Mouse (Mus musculus): ENCODE measurements at regions not wholly inside any gene's neighbourhood (a gene's known extent, or its start where the extent isn't known, plus 50 kb on each side); places are given as distances from the start of the nearest gene placed in this dataset.

DNA sequence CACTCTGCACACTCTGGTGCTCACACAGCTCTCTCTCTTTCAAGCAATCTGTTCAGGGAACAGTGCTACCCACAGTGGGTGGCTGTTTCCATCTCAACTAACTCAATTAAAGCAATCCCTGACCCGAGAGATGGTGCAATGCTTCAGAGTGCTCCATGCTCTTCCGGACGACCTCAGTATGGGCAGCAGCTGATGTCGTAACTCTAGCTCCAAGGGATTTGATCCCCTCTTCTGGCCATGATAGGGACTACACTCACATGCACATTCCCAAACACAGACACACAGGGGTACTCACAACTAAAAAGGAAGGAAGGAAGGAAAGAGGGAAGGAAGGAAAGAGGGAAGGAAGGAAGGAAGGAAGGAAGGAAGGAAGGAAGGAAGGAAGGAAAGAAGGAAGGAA is 118.2 kb upstream of the Zfp706 start:
- no peak overlapping the region for H3K27ac ChIP-seq (ENCODE audit: insufficient read depth, low read depth)
- no peaks in the 10 kb centered on the region for H3K79me2 ChIP-seq (replicated peaks; ENCODE audit: control insufficient read depth, extremely low read depth, insufficient read depth, poor library complexity, severe bottlenecking)
- no peaks in the 10 kb centered on the region for H3K27me3 ChIP-seq (replicated peaks)
- in situ Hi-C loops (cut with MboI; ENCODE audit: low pct_ligation_motif_present, low pct_unique_long_range_greater_than_20kb, low sequenced_read_pairs): no loop called here
- no peak for TF ChIP-seq NRF1 (IDR thresholded peaks at IDR 0.05; ENCODE audit: low read depth, low read length)
- TF ChIP-seq ZMIZ1 (IDR thresholded peaks at IDR 0.05; ENCODE audit: low read depth, low read length): no peak
- no peak for TF ChIP-seq USF2 (conservative IDR thresholded peaks at IDR 0.05; ENCODE audit: low read depth, low read length)
- no peak for TF ChIP-seq RCOR1 (conservative IDR thresholded peaks at IDR 0.05; ENCODE audit: low read depth, low read length)
- no peak for TF ChIP-seq UBTF (IDR thresholded peaks at IDR 0.05; ENCODE audit: low read depth, low read length)
- no peak for TF ChIP-seq ZKSCAN1 (IDR thresholded peaks at IDR 0.05; ENCODE audit: borderline replicate concordance, low read depth, low read length)
- TF ChIP-seq NELFE (IDR thresholded peaks at IDR 0.05; ENCODE audit: low read depth, low read length): no peak
- TF ChIP-seq ELF1 (IDR thresholded peaks at IDR 0.05; ENCODE audit: low read depth, low read length): no peak
- no peak for TF ChIP-seq JUN (IDR thresholded peaks at IDR 0.05; ENCODE audit: insufficient read depth, low read depth, low read length)
- no peak for TF ChIP-seq MAZ (IDR thresholded peaks at IDR 0.05; ENCODE audit: low read depth, low read length)
- TF ChIP-seq EP300 (IDR thresholded peaks at IDR 0.05; ENCODE audit: low read length): no peak
- no peak for TF ChIP-seq BHLHE40 (IDR thresholded peaks at IDR 0.05; ENCODE audit: low read depth, low read length)
- TF ChIP-seq TCF12 (IDR thresholded peaks at IDR 0.05; ENCODE audit: low read depth, low read length): no peak
- TF ChIP-seq USF1 (IDR thresholded peaks at IDR 0.05; ENCODE audit: low read depth, low read length): no peak
- TF ChIP-seq MAX (IDR thresholded peaks at IDR 0.05; ENCODE audit: low read length): no peak
- no peak for TF ChIP-seq KAT2A (IDR thresholded peaks at IDR 0.05; ENCODE audit: insufficient replicate concordance, low read length)
- TF ChIP-seq CHD1 (IDR thresholded peaks at IDR 0.05; ENCODE audit: low read depth, low read length): no peak
- no peaks in the 10 kb centered on the region for H3K9me3 ChIP-seq (replicated peaks; ENCODE audit: low read length)
- H3K4me3 ChIP-seq (replicated peaks in 1 of 3; ENCODE audit: low read depth in 2 of 3, low read length in 2 of 3, poor library complexity in 1 of 3): no peak overlapping the region
- dilution Hi-C loops (cut with MboI; ENCODE audit: extremely low pct_ligation_motif_present, extremely low pct_unique_long_range_greater_than_20kb, low sequenced_read_pairs): no loop called here
- H3K9ac ChIP-seq (ENCODE audit: insufficient read depth, low read depth): no peak overlapping the region
- no peak for DNase-seq (ENCODE audit: extremely low read depth)
- peaks cover under 1 to 6% of the 10 kb centered on the region in 2 experiments; a peak in 2 of 4 replicates for H3K4me1 ChIP-seq (ENCODE audit: control insufficient read depth in 1 of 2, insufficient read depth in 2 of 2)
- no peak overlapping the region for H3K4me2 ChIP-seq (ENCODE audit: insufficient read depth, low read depth, poor library complexity, severe bottlenecking)
- no peaks in the 10 kb centered on the region for H3K36me3 ChIP-seq (replicated peaks in 1 of 2; ENCODE audit: control insufficient read depth in 1 of 2, insufficient read depth in 1 of 2, low read length in 1 of 2)

GRCm38 (mm10) chr15:37124951-37125350 is 117.4 kb upstream of the Zfp706 start:
- DNase-seq (ENCODE audit: extremely low read depth): no peak
- Histone ChIP-seq H3K27ac (ENCODE audit: insufficient read depth, low read depth) (no peak overlapping the region), H3K4me2 (ENCODE audit: insufficient read depth, low read depth, poor library complexity, severe bottlenecking) (no peak overlapping the region), H3K4me3 (replicated peaks in 1 of 3; ENCODE audit: low read depth in 2 of 3, low read length in 2 of 3, poor library complexity in 1 of 3) (no peak overlapping the region), H3K9me3 (replicated peaks; ENCODE audit: low read length) (no peaks in the 10 kb centered on the region), H3K36me3 (replicated peaks in 1 of 2; ENCODE audit: control insufficient read depth in 1 of 2, insufficient read depth in 1 of 2, low read length in 1 of 2) (no peaks in the 10 kb centered on the region), H3K79me2 (replicated peaks; ENCODE audit: control insufficient read depth, extremely low read depth, insufficient read depth, poor library complexity, severe bottlenecking) (no peaks in the 10 kb centered on the region), H3K27me3 (replicated peaks) (no peaks in the 10 kb centered on the region), H3K9ac (ENCODE audit: insufficient read depth, low read depth) (no peak overlapping the region), H3K4me1 (ENCODE audit: control insufficient read depth in 1 of 2, insufficient read depth in 2 of 2) (peaks cover 8 to 10% of the 10 kb centered on the region in 2 experiments; a peak in 3 of 4 replicates)
- in situ Hi-C loops (cut with MboI; ENCODE audit: low pct_ligation_motif_present, low pct_unique_long_range_greater_than_20kb, low sequenced_read_pairs): loop anchor here (25.0 kb wide), 1 partner anchor 787 kb away; no protein-coding TSS in a partner anchor
- dilution Hi-C loops (cut with MboI; ENCODE audit: extremely low pct_ligation_motif_present, extremely low pct_unique_long_range_greater_than_20kb, low sequenced_read_pairs): no loop called here
- TF ChIP-seq ZKSCAN1 (IDR thresholded peaks at IDR 0.05; ENCODE audit: borderline replicate concordance, low read depth, low read length): no peak
- TF ChIP-seq EP300 (IDR thresholded peaks at IDR 0.05; ENCODE audit: low read length): no peak
- TF ChIP-seq JUND (conservative IDR thresholded peaks at IDR 0.05; ENCODE audit: low read depth, low read length): no peak
- no peak for TF ChIP-seq PAX5 (IDR thresholded peaks at IDR 0.05; ENCODE audit: low read length)
- no peak for TF ChIP-seq RCOR1 (conservative IDR thresholded peaks at IDR 0.05; ENCODE audit: low read depth, low read length)
- no peak for TF ChIP-seq TCF12 (IDR thresholded peaks at IDR 0.05; ENCODE audit: low read depth, low read length)
- no peak for TF ChIP-seq USF2 (conservative IDR thresholded peaks at IDR 0.05; ENCODE audit: low read depth, low read length)
- no peak for TF ChIP-seq CHD1 (IDR thresholded peaks at IDR 0.05; ENCODE audit: low read depth, low read length)
- TF ChIP-seq TBP (conservative IDR thresholded peaks at IDR 0.05; ENCODE audit: low read depth, low read length): no peak
- TF ChIP-seq RAD21 (IDR thresholded peaks at IDR 0.05; ENCODE audit: low read depth, low read length): no peak
- no peak for TF ChIP-seq MYC (IDR thresholded peaks at IDR 0.05; ENCODE audit: low read depth, low read length)
- no peak for TF ChIP-seq MAZ (IDR thresholded peaks at IDR 0.05; ENCODE audit: low read depth, low read length)
- TF ChIP-seq NELFE (IDR thresholded peaks at IDR 0.05; ENCODE audit: low read depth, low read length): no peak
- no peak for TF ChIP-seq HCFC1 (IDR thresholded peaks at IDR 0.05; ENCODE audit: low read depth, low read length)
- TF ChIP-seq IRF4 (IDR thresholded peaks at IDR 0.05; ENCODE audit: low read depth, low read length): no peak
- TF ChIP-seq ELF1 (IDR thresholded peaks at IDR 0.05; ENCODE audit: low read depth, low read length): no peak
